Mouse (Mus musculus) megakaryocyte, embryonic 14.5 days (primary cell): ENCODE measurements around the gene Sdr9c7.

Experiments used
- FLI1 ChIP-seq: IDR thresholded peaks from 2 replicates; pipeline ENCODE4 v1.6.1; 2012; ENCODE audit warnings: low read length, inconsistent platforms, mixed read lengths
- GATA1 ChIP-seq: IDR thresholded peaks from 3 replicates; pipeline ENCODE4 v1.6.1; 2012; ENCODE audit warnings: mixed read lengths, low read length, inconsistent platforms, borderline replicate concordance

DNA sequence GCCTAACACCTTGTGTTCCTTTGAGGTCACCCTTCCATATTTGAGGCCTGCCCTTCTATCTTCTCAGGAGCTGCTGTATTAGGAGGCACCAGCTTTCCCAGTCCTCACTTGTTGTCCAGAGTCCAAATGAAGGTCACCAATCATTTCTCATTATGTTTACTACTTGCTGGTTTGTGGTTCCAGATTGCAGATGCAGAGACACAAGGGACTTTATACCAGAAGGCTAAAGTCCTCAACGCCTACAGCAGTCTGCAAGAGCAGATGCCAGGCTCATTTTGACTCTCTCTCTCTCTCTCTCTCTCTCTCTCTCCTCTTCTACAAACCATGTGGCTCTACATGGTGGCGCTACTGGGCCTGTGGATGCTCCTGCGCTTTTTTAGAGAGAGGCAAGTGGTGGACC is 32.1 kb upstream of the Sdr9c7 start, which contains the start of gene Rdh16f2:
- no peak for TF ChIP-seq FLI1
- TF ChIP-seq GATA1 = no peak
